Mouse (Mus musculus) MEL (cell line): ENCODE measurements at regions not wholly inside any gene's neighbourhood (a gene's known extent, or its start where the extent isn't known, plus 50 kb on each side); places are given as distances from the start of the nearest gene placed in this dataset.

Experiments used
- DNase-seq: peaks from one replicate; pipeline ENCODE4 v3.0.0; 2011; ENCODE audit warnings: low read depth, low spot score
- H3K27ac ChIP-seq: 2 replicates; pipeline ENCODE4 v1.5.1; 2012; ENCODE audit warnings: low read depth, mild to moderate bottlenecking, control low read depth, low read length, moderate library complexity; ENCODE audit not compliant: control insufficient read depth
- H3K27me3 ChIP-seq, 2 experiments: fragments of 150-350 bp in 1 of 2; sonication (generic) in 1 of 2; 2 replicates each; pipeline ENCODE4 v1.6.1; 2012; ENCODE audit warnings: low read length in 2 of 2, mild to moderate bottlenecking in 2 of 2, improper control_type of control experiment in 1 of 2, moderate library complexity in 1 of 2; ENCODE audit not compliant: insufficient read depth in 2 of 2, control insufficient read depth in 1 of 2
- H3K36me3 ChIP-seq, 2 experiments: 2 replicates each; pipeline ENCODE4 v1.6.1; 2012 to 2014; ENCODE audit warnings: low read length in 2 of 2, improper control_type of control experiment in 1 of 2, inconsistent platforms in 1 of 2, mild to moderate bottlenecking in 1 of 2; ENCODE audit not compliant: insufficient read depth in 2 of 2, control insufficient read depth in 1 of 2
- H3K4me1 ChIP-seq, 2 experiments: fragments of 150-350 bp in 1 of 2; sonication (generic) in 1 of 2; 2 replicates each; pipeline ENCODE4 v1.6.1; 2012; ENCODE audit warnings: low read length in 2 of 2, improper control_type of control experiment in 1 of 2, mild to moderate bottlenecking in 1 of 2; ENCODE audit not compliant: insufficient read depth in 2 of 2, control insufficient read depth in 1 of 2
- H3K4me3 ChIP-seq, 2 experiments: fragments of 150-350 bp in 1 of 2; sonication (generic) in 1 of 2; 2 replicates each; pipeline ENCODE4 v1.5.1; 2012; ENCODE audit warnings: low read depth in 2 of 2, low read length in 2 of 2, mild to moderate bottlenecking in 2 of 2, moderate library complexity in 2 of 2, control low read depth in 1 of 2, improper control_type of control experiment in 1 of 2; ENCODE audit not compliant: control insufficient read depth in 1 of 2, insufficient read depth in 1 of 2
- H3K79me2 ChIP-seq: 2 replicates; pipeline ENCODE4 v1.6.1; 2012; ENCODE audit warnings: mild to moderate bottlenecking, low read length, moderate library complexity; ENCODE audit not compliant: control insufficient read depth, poor library complexity, insufficient read depth
- H3K9ac ChIP-seq: 2 replicates; pipeline ENCODE4 v1.6.1; 2012; ENCODE audit warnings: low read depth, mild to moderate bottlenecking, control low read depth, low read length, moderate library complexity; ENCODE audit not compliant: control insufficient read depth, poor library complexity, severe bottlenecking
- H3K9me3 ChIP-seq: fragments of 150-350 bp; sonication (generic); replicated peaks from 2 replicates; pipeline ENCODE4 v1.6.1; 2012; ENCODE audit warnings: mild to moderate bottlenecking, low read length, improper control_type of control experiment, moderate library complexity; ENCODE audit not compliant: insufficient read depth
- BHLHE40 ChIP-seq: IDR thresholded peaks from 2 replicates; pipeline ENCODE4 v1.6.1; 2012; ENCODE audit warnings: low read depth, mild to moderate bottlenecking, inconsistent platforms, low read length, improper control_type of control experiment, borderline replicate concordance
- CHD1 ChIP-seq: IDR thresholded peaks from 2 replicates; pipeline ENCODE4 v1.6.1; 2012; ENCODE audit warnings: low read depth, mild to moderate bottlenecking, inconsistent platforms, low read length, improper control_type of control experiment
- CHD2 ChIP-seq: IDR thresholded peaks from 2 replicates; pipeline ENCODE4 v1.6.1; 2011; ENCODE audit warnings: low read length, improper control_type of control experiment
- CTCF ChIP-seq, 3 experiments: IDR thresholded peaks in 2 of 3; conservative IDR thresholded peaks in 1 of 3; 2 replicates each; pipeline ENCODE4 v1.5.1; 2011 to 2012; ENCODE audit warnings: low read length in 3 of 3, low read depth in 2 of 3, mild to moderate bottlenecking in 2 of 3, improper control_type of control experiment in 1 of 3, inconsistent platforms in 1 of 3, mixed read lengths in 1 of 3, moderate library complexity in 1 of 3; ENCODE audit not compliant: control insufficient read depth in 1 of 3, insufficient read depth in 1 of 3, poor library complexity in 1 of 3, severe bottlenecking in 1 of 3
- GATA1 ChIP-seq: IDR thresholded peaks from 2 replicates; pipeline ENCODE4 v1.6.1; 2011; ENCODE audit warnings: low read depth, low read length, improper control_type of control experiment
- KAT2A ChIP-seq: conservative IDR thresholded peaks from 2 replicates; pipeline ENCODE4 v1.6.1; 2012; ENCODE audit warnings: low read depth, low read length, improper control_type of control experiment, inconsistent platforms
- MAZ ChIP-seq: IDR thresholded peaks from 2 replicates; pipeline ENCODE4 v1.6.1; 2012; ENCODE audit warnings: low read depth, mild to moderate bottlenecking, inconsistent platforms, low read length, improper control_type of control experiment
- MEF2A ChIP-seq: IDR thresholded peaks from 2 replicates; pipeline ENCODE4 v1.6.1; 2014; ENCODE audit warnings: low read depth, mild to moderate bottlenecking, inconsistent platforms, low read length, improper control_type of control experiment; ENCODE audit not compliant: poor library complexity, insufficient replicate concordance, severe bottlenecking; ENCODE audit errors: extremely low read depth
- MYC ChIP-seq: IDR thresholded peaks from 2 replicates; pipeline ENCODE4 v1.6.1; 2011; ENCODE audit warnings: low read depth, mild to moderate bottlenecking, low read length, improper control_type of control experiment, moderate library complexity
- POLR2A ChIP-seq, 2 experiments: IDR thresholded peaks; 2 replicates each; pipeline ENCODE4 v1.6.1; 2011 to 2012; ENCODE audit warnings: low read length in 2 of 2, mild to moderate bottlenecking in 2 of 2, control low read depth in 1 of 2, improper control_type of control experiment in 1 of 2, low read depth in 1 of 2, moderate library complexity in 1 of 2; ENCODE audit not compliant: control insufficient read depth in 1 of 2, insufficient read depth in 1 of 2, poor library complexity in 1 of 2
- POLR2AphosphoS2 ChIP-seq: IDR thresholded peaks from 2 replicates; pipeline ENCODE4 v1.6.1; 2011; ENCODE audit warnings: low read length, improper control_type of control experiment
- POLR2AphosphoS5 ChIP-seq: IDR thresholded peaks from 2 replicates; pipeline ENCODE4 v1.6.1; 2012; ENCODE audit warnings: low read depth, borderline replicate concordance, mild to moderate bottlenecking, inconsistent platforms, low read length, moderate library complexity, mixed read lengths
- RCOR1 ChIP-seq: IDR thresholded peaks from 2 replicates; pipeline ENCODE4 v1.6.1; 2012; ENCODE audit warnings: low read depth, mild to moderate bottlenecking, inconsistent platforms, low read length, improper control_type of control experiment
- UBTF ChIP-seq: IDR thresholded peaks from 2 replicates; pipeline ENCODE4 v1.6.1; 2012; ENCODE audit warnings: low read depth, mild to moderate bottlenecking, inconsistent platforms, low read length, improper control_type of control experiment, moderate library complexity, borderline replicate concordance; ENCODE audit not compliant: insufficient read depth
- USF2 ChIP-seq, 2 experiments: IDR thresholded peaks; 2 replicates each; pipeline ENCODE4 v1.6.1; 2011 to 2012; ENCODE audit warnings: improper control_type of control experiment in 2 of 2, low read length in 2 of 2, borderline replicate concordance in 1 of 2, inconsistent platforms in 1 of 2, low read depth in 1 of 2, mild to moderate bottlenecking in 1 of 2; ENCODE audit not compliant: insufficient read depth in 1 of 2
- ZMIZ1 ChIP-seq: IDR thresholded peaks from 2 replicates; pipeline ENCODE4 v1.6.1; 2012; ENCODE audit warnings: low read depth, mild to moderate bottlenecking, inconsistent platforms, low read length, improper control_type of control experiment, moderate library complexity

DNA sequence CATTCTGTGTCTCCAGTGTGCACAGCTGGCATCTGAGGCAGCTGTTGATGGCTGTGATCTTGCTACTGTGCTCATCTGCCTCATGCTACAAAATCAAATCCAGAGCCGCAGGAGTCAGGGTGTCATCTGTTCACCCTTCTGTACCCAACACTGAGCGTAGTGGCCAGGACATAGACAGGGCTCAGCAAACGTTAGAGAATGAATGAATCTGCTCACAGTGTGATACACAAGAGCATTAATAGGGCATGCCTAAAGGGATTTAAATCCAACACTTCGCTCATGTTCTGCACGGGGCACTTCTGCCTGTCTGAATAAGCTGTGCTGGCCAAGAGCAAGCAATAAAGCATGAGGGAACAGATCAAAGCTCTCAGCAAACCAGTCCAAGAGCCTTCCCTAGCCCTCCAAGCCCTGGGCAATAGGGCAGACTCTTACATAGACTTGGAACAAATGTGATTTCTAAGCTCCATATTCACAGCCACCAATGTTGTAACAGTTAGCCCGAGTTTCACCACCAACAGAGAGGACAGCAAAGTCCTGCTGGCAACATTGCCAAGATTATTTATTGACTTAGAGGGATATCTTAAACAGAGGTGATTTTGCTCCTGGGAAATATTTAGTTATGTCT, 633.8 kb upstream of the Cdh5 start:
- no peak overlapping the region for H3K27ac ChIP-seq
- H3K9ac ChIP-seq: no peak overlapping the region
- no peaks in the 10 kb centered on the region for H3K27me3 ChIP-seq
- TF ChIP-seq MYC (no peak), UBTF (no peak), GATA1 (no peak)
- DNase-seq: no peak
- H3K4me3 ChIP-seq: no peak overlapping the region
- no peaks in the 10 kb centered on the region for H3K36me3 ChIP-seq
- no peaks in the 10 kb centered on the region for H3K9me3 ChIP-seq
- H3K79me2 ChIP-seq: no peaks in the 10 kb centered on the region
- no peaks in the 10 kb centered on the region for H3K4me1 ChIP-seq

- H3K27ac ChIP-seq: no peak overlapping the region
- DNase-seq: no peak
- H3K79me2 ChIP-seq: no peaks in the 10 kb centered on the region
- H3K9ac ChIP-seq: no peak overlapping the region
- no peak overlapping the region for H3K4me3 ChIP-seq
- TF ChIP-seq BHLHE40 (no peak), MAZ (no peak), KAT2A (no peak), CHD2 (no peak), CHD1 (no peak), ZMIZ1 (no peak)
- no peaks in the 10 kb centered on the region for H3K36me3 ChIP-seq
- no peaks in the 10 kb centered on the region for H3K27me3 ChIP-seq
- no peaks in the 10 kb centered on the region for H3K4me1 ChIP-seq
- H3K9me3 ChIP-seq: no peaks in the 10 kb centered on the region
Observed at GRCm38 (mm10) chr8:103469049-103469448, 632.4 kb upstream of the Cdh5 start.

- Histone ChIP-seq H3K9me3 (no peaks in the 10 kb centered on the region), H3K9ac (no peak overlapping the region), H3K27ac (no peak overlapping the region), H3K4me3 (no peak overlapping the region), H3K36me3 (no peaks in the 10 kb centered on the region), H3K27me3 (no peaks in the 10 kb centered on the region), H3K4me1 (no peaks in the 10 kb centered on the region), H3K79me2 (no peaks in the 10 kb centered on the region)
- no peak for DNase-seq
- no peak for TF ChIP-seq POLR2AphosphoS5
- no peak for TF ChIP-seq USF2 (IDR thresholded peaks at IDR 0.05; ENCODE audit: borderline replicate concordance in 1 of 2, insufficient read depth in 1 of 2, low read depth in 1 of 2, low read length in 2 of 2)
- no peak for TF ChIP-seq POLR2AphosphoS2
- TF ChIP-seq POLR2A (IDR thresholded peaks at IDR 0.05; ENCODE audit: control insufficient read depth in 1 of 2, insufficient read depth in 1 of 2, low read depth in 1 of 2, low read length in 2 of 2, poor library complexity in 1 of 2): no peak
- TF ChIP-seq MEF2A: no peak
- no peak for TF ChIP-seq CTCF (IDR thresholded peaks at IDR 0.05 in 2 of 3, conservative IDR thresholded peaks at IDR 0.05 in 1 of 3; ENCODE audit: control insufficient read depth in 1 of 3, insufficient read depth in 1 of 3, low read depth in 2 of 3, low read length in 3 of 3, poor library complexity in 1 of 3, severe bottlenecking in 1 of 3)
- no peak for TF ChIP-seq MAZ
- no peak for TF ChIP-seq RCOR1
Observed at GRCm38 (mm10) chr8:103470316-103470715, 631.1 kb upstream of the Cdh5 start.
